Mouse (Mus musculus): Measurements from ENCODE around the gene Mapk8ip3.

- TF ChIP-seq CTCF (IDR thresholded peaks at IDR 0.05; ENCODE audit: low read depth) (peak; percentile 24; the same call in 1 of the 2 replicates), EP300 (IDR thresholded peaks at IDR 0.05; ENCODE audit: low read depth) (no peak)
Observed at GRCm38 (mm10) chr17:24842631-24843030, 94.1 kb downstream of the Mapk8ip3 start.

All from heart, postnatal 0 days (tissue).